Mouse (Mus musculus): ENCODE measurements around the gene Gab1. TPM values are rescaled to one million over a fixed set of nuclear protein-coding genes. Genes with fewer than 3 reads are reported as not detected.

Gab1 gene
- polyA plus RNA-seq, 1 experiment from 2014 or later: 9.3 TPM

- no peak; the same call in 1 of the 2 replicates for ATAC-seq
These were observed 27.7 kb downstream of the Gab1 start for GRCm38 (mm10) chr8:80852412-80853165.

GRCm38 (mm10) chr8:80851648-80852047, 28.7 kb downstream of the Gab1 start:
- no peaks in the 10 kb centered on the region for H3K27me3 ChIP-seq (replicated peaks; ENCODE audit: control insufficient read depth, insufficient read depth, low read length)
- 87% methylated on average over 6 of the region's 6 CpGs for WGBS
- no peak overlapping the region for H3K9ac ChIP-seq (ENCODE audit: low read depth, low read length)
- H3K4me2 ChIP-seq (ENCODE audit: low read length): no peak overlapping the region
- H3K27ac ChIP-seq (ENCODE audit: low read depth, low read length): no peak overlapping the region
- ATAC-seq: no peak
- H3K9me3 ChIP-seq (ENCODE audit: control insufficient read depth, low read length): no peaks in the 10 kb centered on the region
- H3K36me3 ChIP-seq (ENCODE audit: control insufficient read depth, insufficient read depth, low read length): no peaks in the 10 kb centered on the region
- peaks cover 10% of the 10 kb centered on the region for H3K4me1 ChIP-seq (ENCODE audit: control insufficient read depth, insufficient read depth, low read depth, low read length)
- H3K4me3 ChIP-seq (ENCODE audit: low read length): no peak overlapping the region

More at GRCm38 (mm10) chr8:80852412-80853165, 27.7 kb downstream of the Gab1 start:
- Histone ChIP-seq H3K27ac (ENCODE audit: low read depth, low read length) (no peak overlapping the region), H3K9ac (ENCODE audit: low read depth, low read length) (no peak overlapping the region), H3K4me3 (ENCODE audit: low read length) (no peak overlapping the region), H3K4me1 (ENCODE audit: control insufficient read depth, insufficient read depth, low read depth, low read length) (peaks cover 10% of the 10 kb centered on the region), H3K36me3 (ENCODE audit: control insufficient read depth, insufficient read depth, low read length) (no peaks in the 10 kb centered on the region), H3K4me2 (ENCODE audit: low read length) (no peak overlapping the region), H3K27me3 (replicated peaks; ENCODE audit: control insufficient read depth, insufficient read depth, low read length) (no peaks in the 10 kb centered on the region), H3K9me3 (ENCODE audit: control insufficient read depth, low read length) (no peaks in the 10 kb centered on the region)
- 79% methylated on average over 9 of the region's 9 CpGs for WGBS

- Histone ChIP-seq H3K4me2 (ENCODE audit: low read length) (no peak overlapping the region), H3K27me3 (replicated peaks; ENCODE audit: control insufficient read depth, insufficient read depth, low read length) (no peaks in the 10 kb centered on the region), H3K27ac (ENCODE audit: low read depth, low read length) (no peak overlapping the region), H3K9me3 (ENCODE audit: control insufficient read depth, low read length) (no peaks in the 10 kb centered on the region), H3K4me3 (ENCODE audit: low read length) (no peak overlapping the region), H3K4me1 (ENCODE audit: control insufficient read depth, insufficient read depth, low read depth, low read length) (peaks cover 10% of the 10 kb centered on the region), H3K9ac (ENCODE audit: low read depth, low read length) (no peak overlapping the region), H3K36me3 (ENCODE audit: control insufficient read depth, insufficient read depth, low read length) (no peaks in the 10 kb centered on the region)
- ATAC-seq: no peak
- WGBS: 92% methylated on average over 4 of the region's 4 CpGs
These were observed 30.3 kb downstream of the Gab1 start for GRCm38 (mm10) chr8:80850013-80850412.

- no peak for ATAC-seq
- no peak overlapping the region for H3K4me2 ChIP-seq (ENCODE audit: low read length)
- 77% methylated on average over 11 of the region's 11 CpGs for WGBS
- H3K27me3 ChIP-seq (replicated peaks; ENCODE audit: control insufficient read depth, insufficient read depth, low read length): no peaks in the 10 kb centered on the region
- no peak overlapping the region for H3K27ac ChIP-seq (ENCODE audit: low read depth, low read length)
- no peaks in the 10 kb centered on the region for H3K9me3 ChIP-seq (ENCODE audit: control insufficient read depth, low read length)
- H3K9ac ChIP-seq (ENCODE audit: low read depth, low read length): no peak overlapping the region
- peaks cover 10% of the 10 kb centered on the region for H3K4me1 ChIP-seq (ENCODE audit: control insufficient read depth, insufficient read depth, low read depth, low read length)
- no peaks in the 10 kb centered on the region for H3K36me3 ChIP-seq (ENCODE audit: control insufficient read depth, insufficient read depth, low read length)
- H3K4me3 ChIP-seq (ENCODE audit: low read length): no peak overlapping the region
These were observed 31.7 kb downstream of the Gab1 start for GRCm38 (mm10) chr8:80848631-80849030.

- no peaks in the 10 kb centered on the region for H3K36me3 ChIP-seq (ENCODE audit: control insufficient read depth, insufficient read depth, low read length)
- no peaks in the 10 kb centered on the region for H3K9me3 ChIP-seq (ENCODE audit: control insufficient read depth, low read length)
- WGBS: 60% methylated on average over 9 of the region's 9 CpGs
- H3K4me1 ChIP-seq (ENCODE audit: control insufficient read depth, insufficient read depth, low read depth, low read length): peaks cover 5% of the 10 kb centered on the region
- no peak overlapping the region for H3K4me2 ChIP-seq (ENCODE audit: low read length)
- no peak overlapping the region for H3K4me3 ChIP-seq (ENCODE audit: low read length)
- H3K27ac ChIP-seq (ENCODE audit: low read depth, low read length): no peak overlapping the region
- H3K27me3 ChIP-seq (replicated peaks; ENCODE audit: control insufficient read depth, insufficient read depth, low read length): no peaks in the 10 kb centered on the region
- no peak overlapping the region; the same call in 1 of the 2 replicates for H3K9ac ChIP-seq (ENCODE audit: low read depth, low read length)
- ATAC-seq: no peak
These were observed 32.4 kb downstream of the Gab1 start for GRCm38 (mm10) chr8:80847912-80848311.

- no peak for ATAC-seq
- Histone ChIP-seq H3K36me3 (ENCODE audit: control insufficient read depth, insufficient read depth, low read length) (no peaks in the 10 kb centered on the region), H3K9ac (ENCODE audit: low read depth, low read length) (no peak overlapping the region), H3K4me1 (ENCODE audit: control insufficient read depth, insufficient read depth, low read depth, low read length) (peaks cover 5% of the 10 kb centered on the region), H3K4me2 (ENCODE audit: low read length) (no peak overlapping the region), H3K27me3 (replicated peaks; ENCODE audit: control insufficient read depth, insufficient read depth, low read length) (no peaks in the 10 kb centered on the region), H3K9me3 (ENCODE audit: control insufficient read depth, low read length) (no peaks in the 10 kb centered on the region), H3K4me3 (ENCODE audit: low read length) (no peak overlapping the region), H3K27ac (ENCODE audit: low read depth, low read length) (no peak overlapping the region)
- WGBS: 84% methylated on average over 13 of the region's 13 CpGs
These were observed 35.0 kb downstream of the Gab1 start for GRCm38 (mm10) chr8:80845284-80845683.

- H3K4me3 ChIP-seq (ENCODE audit: low read length): no peak overlapping the region
- H3K27me3 ChIP-seq (replicated peaks; ENCODE audit: control insufficient read depth, insufficient read depth, low read length): no peaks in the 10 kb centered on the region
- WGBS: 89% methylated on average over 9 of the region's 9 CpGs
- ATAC-seq: no peak
- H3K27ac ChIP-seq (ENCODE audit: low read depth, low read length): no peak overlapping the region
- peaks cover 5% of the 10 kb centered on the region for H3K4me1 ChIP-seq (ENCODE audit: control insufficient read depth, insufficient read depth, low read depth, low read length)
- no peaks in the 10 kb centered on the region for H3K9me3 ChIP-seq (ENCODE audit: control insufficient read depth, low read length)
- H3K4me2 ChIP-seq (ENCODE audit: low read length): no peak overlapping the region
- H3K36me3 ChIP-seq (ENCODE audit: control insufficient read depth, insufficient read depth, low read length): no peaks in the 10 kb centered on the region
- no peak overlapping the region for H3K9ac ChIP-seq (ENCODE audit: low read depth, low read length)
These were observed 36.4 kb downstream of the Gab1 start for GRCm38 (mm10) chr8:80843744-80844434.

GRCm38 (mm10) chr8:80842514-80842913, 37.8 kb downstream of the Gab1 start:
- H3K4me1 ChIP-seq (ENCODE audit: control insufficient read depth, insufficient read depth, low read depth, low read length): peaks cover 2% of the 10 kb centered on the region
- H3K36me3 ChIP-seq (ENCODE audit: control insufficient read depth, insufficient read depth, low read length): no peaks in the 10 kb centered on the region
- 98% methylated on average over 3 of the region's 3 CpGs for WGBS
- ATAC-seq: peak; percentile 15; the same call in 1 of the 2 replicates
- H3K27ac ChIP-seq (ENCODE audit: low read depth, low read length): no peak overlapping the region
- H3K9ac ChIP-seq (ENCODE audit: low read depth, low read length): no peak overlapping the region
- H3K27me3 ChIP-seq (replicated peaks; ENCODE audit: control insufficient read depth, insufficient read depth, low read length): no peaks in the 10 kb centered on the region
- H3K9me3 ChIP-seq (ENCODE audit: control insufficient read depth, low read length): no peaks in the 10 kb centered on the region
- H3K4me2 ChIP-seq (ENCODE audit: low read length): no peak overlapping the region
- H3K4me3 ChIP-seq (ENCODE audit: low read length): no peak overlapping the region

GRCm38 (mm10) chr8:80840090-80840489, 40.2 kb downstream of the Gab1 start:
- Histone ChIP-seq H3K36me3 (ENCODE audit: control insufficient read depth, insufficient read depth, low read length) (no peaks in the 10 kb centered on the region), H3K27me3 (replicated peaks; ENCODE audit: control insufficient read depth, insufficient read depth, low read length) (no peaks in the 10 kb centered on the region), H3K4me1 (ENCODE audit: control insufficient read depth, insufficient read depth, low read depth, low read length) (peaks cover 2% of the 10 kb centered on the region), H3K9me3 (ENCODE audit: control insufficient read depth, low read length) (no peaks in the 10 kb centered on the region), H3K4me3 (ENCODE audit: low read length) (no peak overlapping the region), H3K27ac (ENCODE audit: low read depth, low read length) (no peak overlapping the region), H3K9ac (ENCODE audit: low read depth, low read length) (no peak overlapping the region), H3K4me2 (ENCODE audit: low read length) (no peak overlapping the region)
- whole genome bisulfite sequencing: 71% methylated on average over 6 of the region's 6 CpGs
- no peak for ATAC-seq

All from hindbrain, embryonic 16.5 days (tissue).